Mouse (Mus musculus): ENCODE measurements around the gene Ccng1. TPM values are rescaled to one million over a fixed set of nuclear protein-coding genes. Genes with fewer than 3 reads are reported as not detected.

The Ccng1 gene
- total and polyA plus RNA-seq, 3 experiments: 156 to 348 (median 175) TPM

DNA sequence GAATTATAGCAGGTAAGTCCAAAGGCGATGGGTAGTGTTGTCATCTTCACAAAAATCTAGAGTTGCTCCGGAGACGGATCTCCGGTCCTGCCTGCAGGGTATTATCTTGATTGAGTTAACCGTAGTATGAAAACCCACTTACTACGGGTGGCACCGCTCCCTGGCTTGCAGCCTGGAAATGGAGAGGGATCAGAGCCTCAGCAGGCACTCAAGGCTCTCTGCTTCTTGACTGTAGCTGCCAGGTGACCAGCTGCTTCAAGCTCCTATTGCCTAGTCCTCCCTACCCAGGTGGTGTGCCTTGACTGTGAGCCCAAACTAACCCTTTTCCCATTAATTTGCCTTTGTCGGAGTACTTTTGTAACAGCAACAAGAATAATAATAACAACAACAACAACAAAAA, 4.8 kb upstream of the Ccng1 start:
- no peaks in the 10 kb centered on the region for H3K27me3 ChIP-seq (replicated peaks)
- dilution Hi-C loops (cut with MboI; ENCODE audit: extremely low pct_ligation_motif_present, extremely low pct_unique_long_range_greater_than_20kb, low sequenced_read_pairs): no loop called here
- H3K4me2 ChIP-seq (ENCODE audit: insufficient read depth, low read depth, poor library complexity, severe bottlenecking): no peak overlapping the region
- H3K36me3 ChIP-seq (replicated peaks in 1 of 2; ENCODE audit: control insufficient read depth in 1 of 2, insufficient read depth in 1 of 2, low read length in 1 of 2): no peaks in the 10 kb centered on the region
- DNase-seq (ENCODE audit: extremely low read depth): no peak
- in situ Hi-C loops (cut with MboI; ENCODE audit: low pct_ligation_motif_present, low pct_unique_long_range_greater_than_20kb, low sequenced_read_pairs): loop anchor here (10.0 to 25.0 kb wide), 2 partner anchors 65 to 148 kb away; partner anchors contain the start of gene Mat2b
- no peak overlapping the region for H3K4me3 ChIP-seq (replicated peaks in 1 of 3; ENCODE audit: low read depth in 2 of 3, low read length in 2 of 3, poor library complexity in 1 of 3)
- no peaks in the 10 kb centered on the region for H3K9me3 ChIP-seq (replicated peaks; ENCODE audit: low read length)
- H3K27ac ChIP-seq (ENCODE audit: insufficient read depth, low read depth): no peak overlapping the region
- peaks cover under 1% of the 10 kb centered on the region; the same call in 1 of the 2 replicates for H3K79me2 ChIP-seq (replicated peaks; ENCODE audit: control insufficient read depth, extremely low read depth, insufficient read depth, poor library complexity, severe bottlenecking)
- TF ChIP-seq ZMIZ1 (IDR thresholded peaks at IDR 0.05; ENCODE audit: low read depth, low read length) (no peak), GABPA (IDR thresholded peaks at IDR 0.05; ENCODE audit: insufficient replicate concordance, low read depth, low read length) (no peak), MAX (IDR thresholded peaks at IDR 0.05; ENCODE audit: low read length) (no peak), MYC (IDR thresholded peaks at IDR 0.05; ENCODE audit: low read depth, low read length) (no peak), RCOR1 (conservative IDR thresholded peaks at IDR 0.05; ENCODE audit: low read depth, low read length) (no peak), NELFE (IDR thresholded peaks at IDR 0.05; ENCODE audit: low read depth, low read length) (no peak), POLR2A (IDR thresholded peaks at IDR 0.05; ENCODE audit: low read depth, low read length) (no peak), TBP (conservative IDR thresholded peaks at IDR 0.05; ENCODE audit: low read depth, low read length) (no peak), MEF2A (IDR thresholded peaks at IDR 0.05; ENCODE audit: borderline replicate concordance, low read depth, low read length) (no peak), NRF1 (IDR thresholded peaks at IDR 0.05; ENCODE audit: low read depth, low read length) (no peak), ETS1 (conservative IDR thresholded peaks at IDR 0.05; ENCODE audit: low read depth, low read length) (no peak), USF1 (IDR thresholded peaks at IDR 0.05; ENCODE audit: low read depth, low read length) (no peak), CTCF (conservative IDR thresholded peaks at IDR 0.05 in 1 of 2, IDR thresholded peaks at IDR 0.05 in 1 of 2; ENCODE audit: low read depth in 2 of 2, low read length in 2 of 2) (no peak), ZKSCAN1 (IDR thresholded peaks at IDR 0.05; ENCODE audit: borderline replicate concordance, low read depth, low read length) (no peak), KAT2A (IDR thresholded peaks at IDR 0.05; ENCODE audit: insufficient replicate concordance, low read length) (no peak), JUND (conservative IDR thresholded peaks at IDR 0.05; ENCODE audit: low read depth, low read length) (no peak), BHLHE40 (IDR thresholded peaks at IDR 0.05; ENCODE audit: low read depth, low read length) (no peak), EP300 (IDR thresholded peaks at IDR 0.05; ENCODE audit: low read length) (no peak), IRF4 (IDR thresholded peaks at IDR 0.05; ENCODE audit: low read depth, low read length) (no peak)
- no peak overlapping the region for H3K9ac ChIP-seq (ENCODE audit: insufficient read depth, low read depth)
- H3K4me1 ChIP-seq (ENCODE audit: control insufficient read depth in 1 of 2, insufficient read depth in 2 of 2): peaks cover 12 to 51% of the 10 kb centered on the region in 2 experiments

DNA sequence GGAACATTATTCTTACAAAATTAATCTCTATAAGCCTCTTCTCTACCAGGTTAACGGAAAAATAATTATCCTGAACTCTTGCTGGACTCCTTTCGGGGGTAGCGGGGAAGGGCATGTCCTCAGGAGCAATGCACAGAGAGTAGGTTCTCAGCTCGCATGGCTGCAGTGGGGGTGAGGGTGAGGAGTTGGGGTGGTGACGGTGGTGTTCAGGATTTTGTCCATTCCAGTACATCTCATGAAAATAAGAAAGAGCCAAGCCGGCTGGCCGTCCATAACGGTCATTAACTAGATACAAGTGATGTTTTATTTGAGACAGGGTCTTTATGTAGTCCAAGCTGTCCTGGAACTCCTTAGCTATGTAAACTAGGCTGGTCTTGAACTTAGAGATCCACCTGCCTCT, 857 bp upstream of the Ccng1 start:
- peak overlapping the region; percentile 81 for H3K27ac ChIP-seq (ENCODE audit: insufficient read depth, low read depth)
- peak overlapping the region; percentile 23 to 87 (median 56) for H3K4me3 ChIP-seq (replicated peaks in 1 of 3; ENCODE audit: low read depth in 2 of 3, low read length in 2 of 3, poor library complexity in 1 of 3)
- dilution Hi-C loops (cut with MboI; ENCODE audit: extremely low pct_ligation_motif_present, extremely low pct_unique_long_range_greater_than_20kb, low sequenced_read_pairs): no loop called here

More for the DNA sequence above, 857 bp upstream of the Ccng1 start:
- in situ Hi-C loops (cut with MboI; ENCODE audit: low pct_ligation_motif_present, low pct_unique_long_range_greater_than_20kb, low sequenced_read_pairs): loop anchor here (10.0 to 25.0 kb wide), 2 partner anchors 61 to 144 kb away; partner anchors contain the start of gene Mat2b
- Histone ChIP-seq H3K4me1 (ENCODE audit: control insufficient read depth in 1 of 2, insufficient read depth in 2 of 2) (peaks cover 14 to 57% of the 10 kb centered on the region in 2 experiments), H3K27me3 (replicated peaks) (no peaks in the 10 kb centered on the region), H3K9me3 (replicated peaks; ENCODE audit: low read length) (no peaks in the 10 kb centered on the region), H3K79me2 (replicated peaks; ENCODE audit: control insufficient read depth, extremely low read depth, insufficient read depth, poor library complexity, severe bottlenecking) (peaks cover 31% of the 10 kb centered on the region), H3K9ac (ENCODE audit: insufficient read depth, low read depth) (peak overlapping the region; percentile 94), H3K36me3 (replicated peaks in 1 of 2; ENCODE audit: control insufficient read depth in 1 of 2, insufficient read depth in 1 of 2, low read length in 1 of 2) (peaks cover 13 to 25% of the 10 kb centered on the region in 2 experiments), H3K4me2 (ENCODE audit: insufficient read depth, low read depth, poor library complexity, severe bottlenecking) (peak overlapping the region; percentile 96; the same call in 1 of the 2 replicates)
- TF ChIP-seq MAFK (IDR thresholded peaks at IDR 0.05; ENCODE audit: insufficient replicate concordance, low read length) (no peak), CHD2 (IDR thresholded peaks at IDR 0.05; ENCODE audit: low read length) (peak; percentile 92), ZKSCAN1 (IDR thresholded peaks at IDR 0.05; ENCODE audit: borderline replicate concordance, low read depth, low read length) (no peak), RAD21 (IDR thresholded peaks at IDR 0.05; ENCODE audit: low read depth, low read length) (no peak), MAX (IDR thresholded peaks at IDR 0.05; ENCODE audit: low read length) (no peak), POLR2A (IDR thresholded peaks at IDR 0.05; ENCODE audit: low read depth, low read length) (no peak), JUN (IDR thresholded peaks at IDR 0.05; ENCODE audit: insufficient read depth, low read depth, low read length) (no peak), MEF2A (IDR thresholded peaks at IDR 0.05; ENCODE audit: borderline replicate concordance, low read depth, low read length) (0 out of 2 replicates have a peak, but pooled peaks have one; percentile 6), ETS1 (conservative IDR thresholded peaks at IDR 0.05; ENCODE audit: low read depth, low read length) (no peak; the same call in 1 of the 2 replicates), E2F4 (IDR thresholded peaks at IDR 0.05; ENCODE audit: insufficient replicate concordance, low read depth, low read length) (no peak), USF1 (IDR thresholded peaks at IDR 0.05; ENCODE audit: low read depth, low read length) (no peak), MYC (IDR thresholded peaks at IDR 0.05; ENCODE audit: low read depth, low read length) (no peak), ZMIZ1 (IDR thresholded peaks at IDR 0.05; ENCODE audit: low read depth, low read length) (no peak; the same call in 1 of the 2 replicates), BHLHE40 (IDR thresholded peaks at IDR 0.05; ENCODE audit: low read depth, low read length) (0 out of 2 replicates have a peak, but pooled peaks have one; percentile 17), CHD1 (IDR thresholded peaks at IDR 0.05; ENCODE audit: low read depth, low read length) (no peak), TBP (conservative IDR thresholded peaks at IDR 0.05; ENCODE audit: low read depth, low read length) (no peak), TCF12 (IDR thresholded peaks at IDR 0.05; ENCODE audit: low read depth, low read length) (0 out of 2 replicates have a peak, but pooled peaks have one; percentile 14)
- no peak for DNase-seq (ENCODE audit: extremely low read depth)

All from CH12.LX (cell line).